Mouse (Mus musculus): ENCODE measurements at regions not wholly inside any gene's neighbourhood (a gene's known extent, or its start where the extent isn't known, plus 50 kb on each side); places are given as distances from the start of the nearest gene placed in this dataset.

GRCm38 (mm10) chr12:71568251-71568650, 258.6 kb downstream of the Dact1 start:
- 60% methylated on average over 5 of the region's 5 CpGs for WGBS
- no peak for ATAC-seq (ENCODE audit: low read depth)

GRCm38 (mm10) chr12:71568880-71569390, 259.3 kb downstream of the Dact1 start:
- ATAC-seq (ENCODE audit: low read depth) (no peak), DNase-seq (ENCODE audit: low spot score) (no peak)
- H3K9ac ChIP-seq (ENCODE audit: low read depth, low read length) = no peak overlapping the region
- WGBS = 70% methylated on average over 6 of the region's 6 CpGs
- H3K27me3 ChIP-seq (replicated peaks; ENCODE audit: control insufficient read depth, insufficient read depth, low read length) = no peaks in the 10 kb centered on the region
- no peak overlapping the region for H3K27ac ChIP-seq (replicated peaks; ENCODE audit: low read depth, low read length)
- H3K4me2 ChIP-seq (ENCODE audit: low read depth, low read length) = no peak overlapping the region
- H3K4me1 ChIP-seq (ENCODE audit: control insufficient read depth, insufficient read depth, low read length) = peaks cover 10% of the 10 kb centered on the region; the same call in 1 of the 2 replicates
- H3K9me3 ChIP-seq (ENCODE audit: control insufficient read depth, low read length) = no peaks in the 10 kb centered on the region
- no peak overlapping the region for H3K4me3 ChIP-seq (ENCODE audit: low read depth, low read length)
- H3K36me3 ChIP-seq (ENCODE audit: control insufficient read depth, insufficient read depth, low read length) = no peaks in the 10 kb centered on the region

More at GRCm38 (mm10) chr12:71568251-71568650, 258.6 kb downstream of the Dact1 start:
- Histone ChIP-seq H3K27ac (replicated peaks; ENCODE audit: low read depth, low read length) (no peak overlapping the region), H3K4me2 (ENCODE audit: low read depth, low read length) (no peak overlapping the region), H3K9ac (ENCODE audit: low read depth, low read length) (no peak overlapping the region), H3K36me3 (ENCODE audit: control insufficient read depth, insufficient read depth, low read length) (no peaks in the 10 kb centered on the region), H3K4me3 (ENCODE audit: low read depth, low read length) (no peak overlapping the region), H3K9me3 (ENCODE audit: control insufficient read depth, low read length) (no peaks in the 10 kb centered on the region), H3K4me1 (ENCODE audit: control insufficient read depth, insufficient read depth, low read length) (peaks cover 10% of the 10 kb centered on the region; the same call in 1 of the 2 replicates), H3K27me3 (replicated peaks; ENCODE audit: control insufficient read depth, insufficient read depth, low read length) (no peaks in the 10 kb centered on the region)
- no peak for DNase-seq (ENCODE audit: low spot score)

GRCm38 (mm10) chr12:71569662-71570061, 260.0 kb downstream of the Dact1 start:
- Histone ChIP-seq H3K27ac (replicated peaks; ENCODE audit: low read depth, low read length) (0 out of 2 replicates have a peak overlapping the region, but pooled peaks have one; percentile 62), H3K9ac (ENCODE audit: low read depth, low read length) (no peak overlapping the region), H3K36me3 (ENCODE audit: control insufficient read depth, insufficient read depth, low read length) (no peaks in the 10 kb centered on the region), H3K4me3 (ENCODE audit: low read depth, low read length) (no peak overlapping the region), H3K4me1 (ENCODE audit: control insufficient read depth, insufficient read depth, low read length) (peaks cover 10% of the 10 kb centered on the region; the same call in 1 of the 2 replicates), H3K27me3 (replicated peaks; ENCODE audit: control insufficient read depth, insufficient read depth, low read length) (no peaks in the 10 kb centered on the region), H3K4me2 (ENCODE audit: low read depth, low read length) (no peak overlapping the region), H3K9me3 (ENCODE audit: control insufficient read depth, low read length) (no peaks in the 10 kb centered on the region)
- 34% methylated on average over 12 of the region's 12 CpGs for WGBS
- 0 out of 2 replicates have a peak, but pooled peaks have one; percentile 41 for ATAC-seq (ENCODE audit: low read depth)
- peak; percentile 80 for DNase-seq (ENCODE audit: low spot score)

- Histone ChIP-seq H3K4me3 (ENCODE audit: low read depth, low read length) (no peak overlapping the region), H3K36me3 (ENCODE audit: control insufficient read depth, insufficient read depth, low read length) (no peaks in the 10 kb centered on the region), H3K27ac (replicated peaks; ENCODE audit: low read depth, low read length) (peak overlapping the region; percentile 62), H3K4me2 (ENCODE audit: low read depth, low read length) (no peak overlapping the region), H3K27me3 (replicated peaks; ENCODE audit: control insufficient read depth, insufficient read depth, low read length) (no peaks in the 10 kb centered on the region), H3K4me1 (ENCODE audit: control insufficient read depth, insufficient read depth, low read length) (peaks cover 10% of the 10 kb centered on the region; the same call in 1 of the 2 replicates), H3K9ac (ENCODE audit: low read depth, low read length) (no peak overlapping the region), H3K9me3 (ENCODE audit: control insufficient read depth, low read length) (no peaks in the 10 kb centered on the region)
- WGBS = 76% methylated on average over 2 of the region's 2 CpGs
- ATAC-seq (ENCODE audit: low read depth) (no peak), DNase-seq (ENCODE audit: low spot score) (no peak)
Measured at GRCm38 (mm10) chr12:71570116-71570515, 260.4 kb downstream of the Dact1 start.

- no peak overlapping the region for H3K4me3 ChIP-seq (ENCODE audit: low read depth, low read length)
- H3K27me3 ChIP-seq (replicated peaks; ENCODE audit: control insufficient read depth, insufficient read depth, low read length) = no peaks in the 10 kb centered on the region
- WGBS = 46% methylated on average over 14 of the region's 14 CpGs
- DNase-seq (ENCODE audit: low spot score) = no peak
- H3K36me3 ChIP-seq (ENCODE audit: control insufficient read depth, insufficient read depth, low read length) = no peaks in the 10 kb centered on the region
- no peak overlapping the region for H3K9ac ChIP-seq (ENCODE audit: low read depth, low read length)
- ATAC-seq (ENCODE audit: low read depth) = no peak
- no peak overlapping the region for H3K27ac ChIP-seq (replicated peaks; ENCODE audit: low read depth, low read length)
- H3K4me1 ChIP-seq (ENCODE audit: control insufficient read depth, insufficient read depth, low read length) = peaks cover 14% of the 10 kb centered on the region
- H3K4me2 ChIP-seq (ENCODE audit: low read depth, low read length) = no peak overlapping the region
- no peaks in the 10 kb centered on the region for H3K9me3 ChIP-seq (ENCODE audit: control insufficient read depth, low read length)
Measured at GRCm38 (mm10) chr12:71572833-71573446, 257.9 kb upstream of the Daam1 start.

GRCm38 (mm10) chr12:71573456-71573855, 257.4 kb upstream of the Daam1 start:
- Histone ChIP-seq H3K27ac (replicated peaks; ENCODE audit: low read depth, low read length) (no peak overlapping the region), H3K9me3 (ENCODE audit: control insufficient read depth, low read length) (no peaks in the 10 kb centered on the region), H3K27me3 (replicated peaks; ENCODE audit: control insufficient read depth, insufficient read depth, low read length) (no peaks in the 10 kb centered on the region), H3K9ac (ENCODE audit: low read depth, low read length) (no peak overlapping the region), H3K4me2 (ENCODE audit: low read depth, low read length) (no peak overlapping the region), H3K4me3 (ENCODE audit: low read depth, low read length) (no peak overlapping the region), H3K4me1 (ENCODE audit: control insufficient read depth, insufficient read depth, low read length) (peaks cover 16% of the 10 kb centered on the region), H3K36me3 (ENCODE audit: control insufficient read depth, insufficient read depth, low read length) (no peaks in the 10 kb centered on the region)
- no peak for ATAC-seq (ENCODE audit: low read depth)
- WGBS = 65% methylated on average over 8 of the region's 8 CpGs
- DNase-seq (ENCODE audit: low spot score) = no peak

GRCm38 (mm10) chr12:71574685-71575084, 256.2 kb upstream of the Daam1 start:
- H3K27me3 ChIP-seq (replicated peaks; ENCODE audit: control insufficient read depth, insufficient read depth, low read length) = no peaks in the 10 kb centered on the region
- no peak overlapping the region for H3K9ac ChIP-seq (ENCODE audit: low read depth, low read length)
- peaks cover 14% of the 10 kb centered on the region for H3K4me1 ChIP-seq (ENCODE audit: control insufficient read depth, insufficient read depth, low read length)
- 84% methylated on average over 10 of the region's 10 CpGs for WGBS
- H3K9me3 ChIP-seq (ENCODE audit: control insufficient read depth, low read length) = no peaks in the 10 kb centered on the region
- ATAC-seq (ENCODE audit: low read depth) (no peak), DNase-seq (ENCODE audit: low spot score) (no peak)
- H3K4me2 ChIP-seq (ENCODE audit: low read depth, low read length) = no peak overlapping the region
- no peak overlapping the region for H3K27ac ChIP-seq (replicated peaks; ENCODE audit: low read depth, low read length)
- no peaks in the 10 kb centered on the region for H3K36me3 ChIP-seq (ENCODE audit: control insufficient read depth, insufficient read depth, low read length)
- no peak overlapping the region for H3K4me3 ChIP-seq (ENCODE audit: low read depth, low read length)

GRCm38 (mm10) chr12:71577349-71577748, 253.5 kb upstream of the Daam1 start:
- peak; percentile 84 for ATAC-seq (ENCODE audit: low read depth)
- WGBS = 7% methylated on average over 9 of the region's 9 CpGs
- Histone ChIP-seq H3K4me2 (ENCODE audit: low read depth, low read length) (peak overlapping the region; percentile 47), H3K4me3 (ENCODE audit: low read depth, low read length) (peak overlapping the region; percentile 15), H3K4me1 (ENCODE audit: control insufficient read depth, insufficient read depth, low read length) (peaks cover 6% of the 10 kb centered on the region; the same call in 1 of the 2 replicates), H3K9ac (ENCODE audit: low read depth, low read length) (no peak overlapping the region), H3K27me3 (replicated peaks; ENCODE audit: control insufficient read depth, insufficient read depth, low read length) (no peaks in the 10 kb centered on the region), H3K36me3 (ENCODE audit: control insufficient read depth, insufficient read depth, low read length) (no peaks in the 10 kb centered on the region), H3K27ac (replicated peaks; ENCODE audit: low read depth, low read length) (no peak overlapping the region), H3K9me3 (ENCODE audit: control insufficient read depth, low read length) (no peaks in the 10 kb centered on the region)
- peak; percentile 84 for DNase-seq (ENCODE audit: low spot score)

GRCm38 (mm10) chr12:71578006-71578405, 252.9 kb upstream of the Daam1 start:
- H3K4me3 ChIP-seq (ENCODE audit: low read depth, low read length) = no peak overlapping the region
- no peak for DNase-seq (ENCODE audit: low spot score)
- ATAC-seq (ENCODE audit: low read depth) = no peak
- H3K4me2 ChIP-seq (ENCODE audit: low read depth, low read length) = peak overlapping the region; percentile 16; the same call in 1 of the 2 replicates
- H3K27ac ChIP-seq (replicated peaks; ENCODE audit: low read depth, low read length) = no peak overlapping the region
- H3K9ac ChIP-seq (ENCODE audit: low read depth, low read length) = no peak overlapping the region
- no peaks in the 10 kb centered on the region for H3K9me3 ChIP-seq (ENCODE audit: control insufficient read depth, low read length)
- 60% methylated on average over 9 of the region's 9 CpGs for WGBS
- H3K4me1 ChIP-seq (ENCODE audit: control insufficient read depth, insufficient read depth, low read length) = peaks cover 6% of the 10 kb centered on the region; the same call in 1 of the 2 replicates
- no peaks in the 10 kb centered on the region for H3K36me3 ChIP-seq (ENCODE audit: control insufficient read depth, insufficient read depth, low read length)
- H3K27me3 ChIP-seq (replicated peaks; ENCODE audit: control insufficient read depth, insufficient read depth, low read length) = no peaks in the 10 kb centered on the region
